Mouse (Mus musculus) embryonic fibroblast, embryonic 13.5 days (primary cell): ENCODE measurements around the gene Krt17.

Experiments
- CTCF ChIP-seq: IDR thresholded peaks from 2 replicates; pipeline ENCODE4 v1.5.1; 2011; ENCODE audit warnings: mild to moderate bottlenecking, control low read depth, low read length, moderate library complexity, borderline replicate concordance; ENCODE audit not compliant: insufficient read depth
- POLR2A ChIP-seq: IDR thresholded peaks from 2 replicates; pipeline ENCODE4 v1.6.1; 2011; ENCODE audit warnings: low read depth, mild to moderate bottlenecking, control low read depth, low read length, moderate library complexity

GRCm38 (mm10) chr11:100255514-100255913 is 5.3 kb downstream of the Krt17 start:
- TF ChIP-seq CTCF (no peak), POLR2A (no peak)
